Mouse (Mus musculus) layer of hippocampus, adult 2 months (tissue): ENCODE measurements around the gene Syt6. TPM values are rescaled to one million over a fixed set of nuclear protein-coding genes. Genes with fewer than 3 reads are reported as not detected.

ENCODE experiments used
- DNase-seq, 2 experiments: peaks; one replicate each; pipeline ENCODE4 v3.0.0; 2022; ENCODE audit warnings: low spot score in 2 of 2
- H3K27ac ChIP-seq: fragments of 200-600 bp; 2 replicates; pipeline ENCODE4 v1.8.1; 2022
- H3K4me3 ChIP-seq: fragments of 200-600 bp; 2 replicates; pipeline ENCODE4 v1.8.1; 2022; ENCODE audit warnings: mild to moderate bottlenecking
- CTCF ChIP-seq: fragments of 200-600 bp; conservative IDR thresholded peaks from 2 replicates; pipeline ENCODE4 v1.8.1; 2022; ENCODE audit warnings: antibody characterized with exemption, mild to moderate bottlenecking, moderate library complexity
- microRNA-seq, 2 experiments: library from miRNA; unstranded; fragments of <30 nt; microRNA quantifications; one replicate each; pipeline ENCODE4 v1.2.0; 2021
- total RNA-seq, 2 experiments: library from RNA; stranded (reverse); gene quantifications; 2 replicates each; pipeline ENCODE4 v1.2.3; 2021

Gene Syt6
- total RNA-seq, 2 experiments from 2014 or later, result 6.2 to 6.3 TPM

DNA sequence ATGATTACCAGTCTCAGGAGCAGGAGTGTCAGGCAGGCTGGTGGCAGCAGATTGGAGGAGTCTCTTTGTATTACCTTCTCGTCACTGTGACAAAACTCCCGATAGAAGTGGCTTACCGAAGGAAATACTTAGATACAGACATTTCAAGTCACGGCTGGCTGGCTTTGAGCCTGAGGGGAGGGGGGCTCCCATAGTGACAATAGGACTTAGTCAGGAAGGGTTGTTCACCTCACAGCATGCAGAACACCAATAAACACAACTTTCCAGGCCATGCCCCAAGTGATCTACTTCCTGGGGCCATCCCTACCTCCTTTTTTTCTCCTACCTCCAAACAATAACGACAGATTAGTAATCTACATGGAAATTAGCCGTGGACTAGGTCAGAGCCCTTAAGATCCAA lies 103.8 kb downstream of the Syt6 start:
- no peak overlapping the region for H3K27ac ChIP-seq
- DNase-seq, result no peak
- no peak for TF ChIP-seq CTCF
- H3K4me3 ChIP-seq, result no peak overlapping the region

DNA sequence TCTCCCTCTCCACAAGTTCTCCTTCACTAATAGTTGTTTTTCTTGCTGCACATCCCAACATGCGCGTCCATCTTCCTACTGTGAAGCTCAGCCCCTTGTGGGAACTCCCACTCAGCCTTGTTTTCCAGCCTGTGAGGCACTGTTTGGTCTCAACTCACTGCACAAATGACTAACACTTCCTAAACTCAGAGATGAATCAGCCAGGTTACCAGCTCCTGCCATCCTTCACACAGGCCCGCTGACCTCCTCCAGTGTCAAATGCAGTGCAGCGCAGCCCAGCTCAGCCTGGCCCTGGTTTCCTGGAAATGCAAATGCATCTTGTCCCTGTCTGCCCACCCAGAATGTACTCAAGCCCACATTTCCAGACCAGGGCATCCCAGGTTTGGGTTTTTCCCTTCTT lies 107.4 kb downstream of the Syt6 start:
- no peak for TF ChIP-seq CTCF
- Histone ChIP-seq H3K4me3 (no peak overlapping the region), H3K27ac (no peak overlapping the region)
- DNase-seq, result peak in 1 of 2 experiments; percentile 2

DNA sequence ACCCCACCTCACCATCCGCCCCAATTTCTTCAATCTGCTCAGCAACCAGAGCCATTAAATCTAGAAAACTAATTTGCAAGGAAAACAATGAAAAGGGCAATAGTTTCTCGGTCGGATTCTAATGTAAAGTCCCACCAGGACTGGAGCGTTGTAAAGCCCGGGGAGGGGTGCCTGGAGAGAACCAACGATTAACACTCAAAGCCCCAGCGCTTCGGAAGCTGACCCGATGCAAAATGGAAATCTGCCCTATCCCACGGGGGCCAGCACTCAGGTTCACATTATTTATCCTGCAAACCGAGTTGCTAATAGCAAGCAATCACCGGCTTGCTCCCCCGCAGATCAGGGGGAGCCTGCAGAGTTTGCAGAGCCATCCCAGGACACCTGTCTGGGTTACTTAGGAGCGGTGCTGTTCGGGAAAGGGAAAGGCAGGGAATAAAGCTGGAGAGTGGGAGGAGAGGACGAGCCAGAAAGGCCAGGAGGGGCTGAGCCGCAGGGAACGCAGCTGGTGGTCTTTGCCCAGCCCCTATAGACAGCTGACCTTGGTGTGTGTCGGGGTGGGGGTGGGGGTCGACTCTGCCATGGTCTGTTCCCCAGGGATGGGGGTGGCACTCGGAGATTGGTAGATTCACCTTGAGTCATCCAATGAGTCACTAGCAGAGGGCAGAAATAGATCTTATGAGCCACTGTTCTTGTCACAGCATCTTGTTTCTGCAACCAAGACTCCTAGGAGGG lies 108.4 kb downstream of the Syt6 start:
- peak; percentile 16 to 39 for DNase-seq
- H3K4me3 ChIP-seq, result peak overlapping the region; percentile 39
- TF ChIP-seq CTCF, result no peak
- H3K27ac ChIP-seq, result peak overlapping the region; percentile 57; the same call in 1 of the 2 replicates

DNA sequence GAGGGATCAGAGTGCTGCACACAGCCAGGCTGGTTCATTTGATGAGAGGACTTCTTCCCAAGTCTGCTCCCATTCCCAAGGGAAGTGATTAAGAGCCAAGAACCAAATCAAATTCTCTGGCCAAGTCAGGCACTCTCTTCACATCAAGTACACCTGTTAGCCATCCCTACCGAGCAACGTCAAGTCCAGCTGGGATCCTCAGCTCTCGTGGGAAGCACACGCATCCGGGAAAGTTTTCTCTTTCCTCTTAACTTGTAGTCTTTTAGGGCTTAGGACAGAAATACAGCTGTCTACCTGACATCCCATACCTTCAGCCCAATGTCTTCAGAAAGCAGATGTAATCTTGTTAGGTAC lies 108.9 kb downstream of the Syt6 start:
- Histone ChIP-seq H3K4me3 (no peak overlapping the region), H3K27ac (no peak overlapping the region)
- no peak for DNase-seq
- TF ChIP-seq CTCF, result no peak

DNA sequence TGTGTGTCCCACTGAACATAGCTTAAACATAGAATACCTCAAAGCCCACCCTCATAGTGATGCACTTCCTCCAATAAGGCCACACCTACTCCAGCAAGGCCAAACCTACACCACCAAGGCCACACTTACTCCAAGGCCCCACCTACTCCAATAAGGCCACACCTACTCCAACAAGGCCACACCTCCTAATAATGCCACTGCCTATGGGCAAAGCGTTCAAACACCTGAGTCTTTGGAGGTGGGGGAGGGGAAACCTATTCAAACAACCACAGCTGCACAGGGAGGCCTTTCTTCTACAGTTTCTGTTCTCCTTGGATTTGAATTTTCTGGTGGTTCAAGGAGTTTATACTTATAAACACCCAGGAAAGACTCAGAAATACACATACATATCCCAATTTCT lies 114.0 kb downstream of the Syt6 start:
- H3K27ac ChIP-seq, result no peak overlapping the region
- no peak for TF ChIP-seq CTCF
- DNase-seq, result no peak
- no peak overlapping the region for H3K4me3 ChIP-seq

DNA sequence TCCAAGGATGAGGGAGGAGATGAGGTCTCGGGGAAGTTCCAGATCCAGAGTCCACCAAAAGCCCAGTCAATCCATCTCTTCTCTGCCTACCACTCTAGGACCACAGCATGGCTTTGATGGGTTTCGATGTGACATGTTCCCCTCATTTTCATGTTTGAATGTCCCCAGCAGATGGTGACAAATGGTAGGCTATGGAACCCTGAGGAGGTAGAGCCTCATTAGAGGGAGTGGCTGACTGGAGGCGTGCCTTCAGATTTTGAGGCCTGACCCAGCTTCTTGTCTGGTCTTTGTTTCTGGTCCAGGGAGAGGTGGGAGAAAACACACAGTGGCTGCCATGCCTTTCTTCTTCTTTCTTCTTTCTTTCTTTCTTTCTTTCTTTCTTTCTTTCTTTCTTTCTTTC lies 115.5 kb downstream of the Syt6 start:
- no peak for DNase-seq
- TF ChIP-seq CTCF, result peak; percentile 61
- no peak overlapping the region for H3K4me3 ChIP-seq
- no peak overlapping the region for H3K27ac ChIP-seq

Small RNA genes lying within 50 kb of the gene (microRNA-seq; reads per million reads assigned to microRNA genes)
- gene Gm25325, result 0 reads per million in 2 experiments

Other genes starting within 250 kb of the Syt6 start
- 1 to 10 TPM in 1 of 2 experiments, not detected in 1; 1.9 TPM for gene Atg4a-ps, start 70.8 kb downstream of the Syt6 start, total RNA-seq
- 10 to 100 TPM; 13.6 to 14.2 TPM for gene Olfml3, start 162.8 kb downstream of the Syt6 start, total RNA-seq
- gene Gm10964, start 164.1 kb downstream of the Syt6 start, total RNA-seq, result not detected
- gene Hipk1, start 216.3 kb downstream of the Syt6 start, total RNA-seq, result 100 to 1,000 TPM; 128 to 134 TPM
- gene Dclre1b, start 234.2 kb downstream of the Syt6 start, total RNA-seq, result 1 to 10 TPM; 9.8 to 10.0 TPM
- 10 to 100 TPM; 12.7 to 13.3 TPM for gene Ap4b1, start 234.3 kb downstream of the Syt6 start, total RNA-seq
- gene Gm43064, start 234.3 kb downstream of the Syt6 start, total RNA-seq, result under 1 TPM; 0.27 to 0.31 TPM